Mouse (Mus musculus) neural tube, embryonic 12.5 days (tissue): ENCODE results near the gene Plekhm3. TPM values are rescaled to one million over a fixed set of nuclear protein-coding genes. Genes with fewer than 3 reads are reported as not detected.

Source experiments
- ATAC-seq: fragments of 200-750 bp; cut with Nextera tagmentation; 2 replicates; pipeline ENCODE4 v1.8.0; 2017; ENCODE audit warnings: low read depth, mild to moderate bottlenecking, moderate TSS enrichment, moderate library complexity; ENCODE audit not compliant: low FRiP score
- H3K27ac ChIP-seq: fragments of 300-500 bp; sonication (generic); 2 replicates; pipeline ENCODE4 v1.5.1; 2016
- H3K27me3 ChIP-seq: fragments of 300-500 bp; sonication (generic); replicated peaks from 2 replicates; pipeline ENCODE4 v1.6.1; 2016; ENCODE audit warnings: mild to moderate bottlenecking
- H3K36me3 ChIP-seq: fragments of 300-500 bp; sonication (generic); 2 replicates; pipeline ENCODE4 v1.6.1; 2016; ENCODE audit warnings: mild to moderate bottlenecking
- H3K4me1 ChIP-seq: fragments of 300-500 bp; sonication (generic); 2 replicates; pipeline ENCODE4 v1.6.1; 2016
- H3K4me2 ChIP-seq: fragments of 300-500 bp; sonication (generic); replicated peaks from 2 replicates; pipeline ENCODE4 v1.6.1; 2016; ENCODE audit warnings: mild to moderate bottlenecking
- H3K4me3 ChIP-seq: fragments of 300-500 bp; sonication (generic); 2 replicates; pipeline ENCODE4 v1.5.1; 2016
- H3K9ac ChIP-seq: fragments of 300-500 bp; sonication (generic); 2 replicates; pipeline ENCODE4 v1.6.1; 2016; ENCODE audit warnings: mild to moderate bottlenecking
- H3K9me3 ChIP-seq: fragments of 300-500 bp; sonication (generic); 2 replicates; pipeline ENCODE4 v1.6.1; 2016; ENCODE audit warnings: mild to moderate bottlenecking
- WGBS: fragments of 180-500 bp; shearing (Covaris S2); methylation state at CpG from one replicate; pipeline ENCODE4 v1.1.7; 2016; 5-methylcytosine and 5-hydroxymethylcytosine counted together
- polyA plus RNA-seq: library from polyadenylated mRNA; unstranded; fragments of >200 nt; fragmentation: Nextera tagmentation; extraction: Ambion mirVana; gene quantifications from 2 replicates; pipeline ENCODE4 v1.2.1, GENCODE M21; 2016

The Plekhm3 gene
- polyA plus RNA-seq, 1 experiment from 2014 or later, result 13.2 TPM

DNA sequence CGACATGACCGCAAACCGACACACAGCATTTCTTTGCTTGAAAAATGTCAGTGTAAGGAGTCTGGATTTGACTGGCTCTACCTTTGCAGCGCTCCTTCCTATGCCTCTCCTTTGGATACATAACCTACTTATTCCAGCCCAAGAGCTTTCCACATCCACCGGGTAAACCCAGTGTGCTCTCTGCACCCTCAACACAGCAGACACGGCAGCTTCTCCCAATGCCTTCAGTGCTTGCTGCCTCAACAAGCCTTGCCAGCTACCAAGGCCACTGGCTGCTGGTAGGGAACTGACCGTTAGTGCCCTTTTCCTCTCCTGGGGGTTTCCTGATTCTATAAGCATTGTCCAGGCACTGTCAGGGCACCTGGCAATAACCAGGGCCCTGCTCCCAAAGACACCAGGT, 62.8 kb downstream of the Plekhm3 start:
- Histone ChIP-seq H3K9ac (no peak overlapping the region), H3K36me3 (no peaks in the 10 kb centered on the region), H3K27me3 (no peaks in the 10 kb centered on the region), H3K27ac (no peak overlapping the region), H3K4me1 (no peaks in the 10 kb centered on the region), H3K4me2 (no peak overlapping the region), H3K9me3 (no peaks in the 10 kb centered on the region), H3K4me3 (no peak overlapping the region)
- WGBS, result 91% methylated on average over 7 of the region's 7 CpGs
- ATAC-seq, result no peak

DNA sequence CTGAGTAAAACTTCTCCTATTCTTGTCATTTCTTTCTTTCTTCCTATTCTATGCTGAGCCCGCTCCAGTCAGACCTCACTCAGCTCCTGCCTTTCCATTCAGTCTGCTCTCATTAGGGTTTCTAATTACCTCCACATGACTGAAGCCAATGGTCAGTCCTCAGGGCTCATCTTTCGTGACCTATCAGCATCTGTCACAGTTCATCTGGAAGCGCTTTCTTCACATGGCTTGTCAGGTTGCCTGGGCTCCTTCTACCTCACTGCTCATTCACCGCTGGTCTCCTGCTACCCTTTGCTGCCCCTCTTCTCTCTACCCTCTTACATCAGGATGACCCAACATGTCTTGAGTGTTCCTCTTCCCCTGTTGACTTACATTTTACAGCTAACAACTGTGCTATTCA, 65.3 kb downstream of the Plekhm3 start:
- 53% methylated on average over 4 of the region's 4 CpGs for whole genome bisulfite sequencing
- Histone ChIP-seq H3K36me3 (no peaks in the 10 kb centered on the region), H3K27ac (no peak overlapping the region), H3K4me1 (no peaks in the 10 kb centered on the region), H3K4me2 (no peak overlapping the region), H3K27me3 (no peaks in the 10 kb centered on the region), H3K9me3 (no peaks in the 10 kb centered on the region), H3K9ac (no peak overlapping the region), H3K4me3 (no peak overlapping the region)
- no peak for ATAC-seq

DNA sequence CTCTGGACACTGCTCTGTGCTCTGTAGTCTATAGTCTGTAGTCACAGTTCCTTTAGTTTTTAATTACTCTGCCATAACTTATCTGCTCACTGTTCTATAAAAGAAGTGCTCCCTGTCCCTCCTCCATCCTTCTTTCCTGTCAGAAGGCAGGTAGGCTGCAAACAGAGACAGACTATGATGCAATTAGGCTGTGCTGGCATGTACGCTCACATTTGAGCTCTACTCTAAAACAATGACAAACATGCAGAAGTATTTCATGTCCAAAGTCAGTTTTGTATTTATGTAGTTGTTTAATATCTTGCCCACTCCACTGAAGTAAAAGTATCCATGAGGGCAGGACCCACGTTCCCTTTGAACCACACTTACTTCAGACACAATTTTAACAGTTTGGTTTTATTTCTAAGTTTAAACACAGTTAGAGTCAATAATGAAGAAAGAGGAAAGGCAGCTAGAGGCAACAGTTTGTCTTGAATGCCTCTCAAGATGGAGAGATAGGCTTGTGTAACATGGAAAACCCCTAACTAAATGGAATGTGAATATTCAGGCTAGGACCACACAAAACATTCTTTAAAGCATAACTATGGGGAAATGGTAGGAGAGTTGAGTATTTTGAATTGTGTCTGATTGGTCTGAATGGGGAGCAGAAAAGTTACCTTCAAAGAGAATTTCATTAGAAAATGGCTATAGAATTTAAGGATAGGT, 69.0 kb downstream of the Plekhm3 start:
- no peak for ATAC-seq
- Histone ChIP-seq H3K27me3 (no peaks in the 10 kb centered on the region), H3K36me3 (no peaks in the 10 kb centered on the region), H3K9ac (no peak overlapping the region), H3K4me2 (no peak overlapping the region), H3K4me1 (no peaks in the 10 kb centered on the region), H3K9me3 (no peaks in the 10 kb centered on the region), H3K4me3 (no peak overlapping the region), H3K27ac (no peak overlapping the region)
- WGBS, result 96% methylated on average over 2 of the region's 2 CpGs

DNA sequence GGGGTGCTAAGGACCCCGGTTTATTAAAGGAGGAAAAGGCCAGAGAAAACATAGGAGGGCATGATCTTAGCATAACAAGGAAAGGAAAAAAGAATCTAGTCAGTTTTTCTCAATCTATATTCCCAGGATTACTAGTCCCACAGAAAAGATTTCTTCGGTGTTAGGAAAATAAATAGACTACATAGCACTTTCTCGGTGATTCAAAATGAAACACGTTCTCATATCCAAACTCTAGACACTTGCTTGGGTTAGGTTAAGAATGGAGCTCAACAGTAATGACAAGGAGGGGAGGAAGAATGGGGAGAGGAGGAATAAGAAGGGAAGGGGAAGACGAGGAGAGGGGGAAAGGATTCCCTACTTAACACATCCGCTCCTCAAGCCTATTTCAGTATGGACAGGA, 69.9 kb downstream of the Plekhm3 start:
- H3K27ac ChIP-seq, result no peak overlapping the region
- H3K4me2 ChIP-seq, result no peak overlapping the region
- H3K9ac ChIP-seq, result no peak overlapping the region
- H3K4me1 ChIP-seq, result no peaks in the 10 kb centered on the region
- no peak overlapping the region for H3K4me3 ChIP-seq
- H3K27me3 ChIP-seq, result no peaks in the 10 kb centered on the region
- no peaks in the 10 kb centered on the region for H3K36me3 ChIP-seq
- no peaks in the 10 kb centered on the region for H3K9me3 ChIP-seq
- no peak for ATAC-seq
- 89% methylated on average over 6 of the region's 6 CpGs for WGBS

DNA sequence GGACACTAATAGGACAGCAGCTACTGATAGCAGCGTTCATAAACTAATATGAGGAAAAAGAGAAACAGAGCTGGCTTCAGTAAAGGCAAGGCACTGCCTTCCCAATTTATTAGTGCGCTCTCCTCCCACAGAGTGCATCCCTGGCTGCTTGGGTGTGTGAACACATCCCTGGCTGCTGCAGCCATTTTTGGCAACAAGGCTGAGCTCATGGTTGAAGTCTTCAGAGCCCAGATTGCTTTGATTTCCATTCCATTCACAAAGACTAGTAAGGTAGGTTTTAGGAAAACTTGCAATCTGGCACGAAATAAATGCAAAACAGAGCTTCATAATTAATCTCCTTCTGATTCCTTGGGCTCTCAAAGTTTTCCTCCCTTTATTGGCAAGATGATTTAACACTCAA, 71.3 kb downstream of the Plekhm3 start:
- ATAC-seq, result no peak
- Histone ChIP-seq H3K36me3 (no peaks in the 10 kb centered on the region), H3K4me2 (no peak overlapping the region), H3K9ac (no peak overlapping the region), H3K27ac (no peak overlapping the region), H3K4me1 (no peaks in the 10 kb centered on the region), H3K9me3 (no peaks in the 10 kb centered on the region), H3K27me3 (no peaks in the 10 kb centered on the region), H3K4me3 (no peak overlapping the region)
- 71% methylated on average over 3 of the region's 3 CpGs for WGBS

DNA sequence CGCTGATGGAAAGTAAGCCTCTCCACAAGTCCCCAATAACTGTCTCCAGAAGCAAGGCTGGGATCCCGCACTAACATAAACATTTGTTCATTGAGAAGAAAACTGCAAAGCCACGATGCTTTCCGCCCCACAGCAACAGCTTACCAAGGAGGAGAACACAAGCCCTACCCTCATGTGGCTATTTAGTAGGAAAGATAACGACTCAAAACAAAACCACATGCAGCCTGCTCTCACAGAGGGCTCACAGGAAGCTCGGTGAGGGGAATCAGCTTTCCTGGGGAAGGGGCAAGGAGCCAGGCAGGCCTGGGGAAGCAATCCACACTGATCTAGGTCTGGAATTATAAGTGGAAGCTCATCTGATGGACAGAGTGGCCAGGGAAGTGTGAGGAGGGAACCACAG, 72.6 kb downstream of the Plekhm3 start:
- Histone ChIP-seq H3K4me1 (no peaks in the 10 kb centered on the region), H3K27me3 (no peaks in the 10 kb centered on the region), H3K36me3 (no peaks in the 10 kb centered on the region), H3K27ac (no peak overlapping the region), H3K4me3 (no peak overlapping the region), H3K9me3 (no peaks in the 10 kb centered on the region), H3K9ac (no peak overlapping the region), H3K4me2 (no peak overlapping the region)
- 57% methylated on average over 6 of the region's 6 CpGs for whole genome bisulfite sequencing
- ATAC-seq, result no peak

DNA sequence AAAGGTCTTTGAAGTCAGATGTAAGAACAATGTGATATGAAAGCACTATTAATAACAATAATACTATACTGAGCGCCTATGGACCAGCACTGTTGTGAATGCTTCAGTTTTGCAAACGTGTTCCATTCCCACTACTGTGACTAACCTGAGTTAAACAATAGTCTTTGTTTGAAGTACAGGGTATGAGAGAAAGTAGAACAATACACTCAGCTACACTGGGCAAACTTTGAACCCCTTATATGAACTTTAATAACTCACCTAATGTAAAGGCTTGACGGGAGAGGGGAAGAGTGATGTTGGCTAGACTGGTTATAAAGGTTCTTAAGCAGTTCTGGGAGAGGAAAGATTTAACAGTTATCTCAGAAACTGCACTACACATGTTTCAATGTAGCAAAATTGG, 76.0 kb downstream of the Plekhm3 start:
- Histone ChIP-seq H3K4me3 (no peak overlapping the region), H3K4me1 (no peaks in the 10 kb centered on the region), H3K9ac (no peak overlapping the region), H3K27me3 (no peaks in the 10 kb centered on the region), H3K4me2 (no peak overlapping the region), H3K36me3 (no peaks in the 10 kb centered on the region), H3K27ac (no peak overlapping the region), H3K9me3 (no peaks in the 10 kb centered on the region)
- WGBS, result 82% methylated on average over 3 of the region's 3 CpGs
- ATAC-seq, result no peak

DNA sequence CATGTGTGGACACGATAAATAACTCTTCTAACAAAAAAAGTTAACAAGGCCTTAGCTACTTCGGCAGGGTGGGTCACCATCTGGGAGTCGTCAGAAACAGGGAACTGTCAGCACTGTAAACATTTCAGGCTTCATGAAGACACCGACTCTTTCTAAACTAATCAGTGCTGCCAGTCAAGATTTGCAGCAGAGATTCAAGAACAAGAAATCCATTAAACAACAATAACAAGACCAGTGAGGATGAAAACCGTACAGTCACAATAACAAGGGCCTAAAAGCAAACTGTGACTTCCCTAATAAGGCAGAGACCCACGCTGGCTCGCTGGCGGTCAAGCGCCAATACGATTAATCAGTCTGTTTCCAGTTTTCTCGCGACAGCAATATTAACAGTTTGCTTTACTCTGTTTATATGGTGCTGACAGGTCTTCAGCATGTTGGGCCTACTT, 77.8 kb downstream of the Plekhm3 start:
- ATAC-seq, result no peak
- no peaks in the 10 kb centered on the region for H3K36me3 ChIP-seq
- no peak overlapping the region for H3K4me3 ChIP-seq
- no peaks in the 10 kb centered on the region for H3K9me3 ChIP-seq
- H3K4me1 ChIP-seq, result no peaks in the 10 kb centered on the region
- no peak overlapping the region for H3K4me2 ChIP-seq
- 73% methylated on average over 12 of the region's 12 CpGs for WGBS
- H3K27ac ChIP-seq, result no peak overlapping the region
- H3K27me3 ChIP-seq, result no peaks in the 10 kb centered on the region
- H3K9ac ChIP-seq, result no peak overlapping the region

DNA sequence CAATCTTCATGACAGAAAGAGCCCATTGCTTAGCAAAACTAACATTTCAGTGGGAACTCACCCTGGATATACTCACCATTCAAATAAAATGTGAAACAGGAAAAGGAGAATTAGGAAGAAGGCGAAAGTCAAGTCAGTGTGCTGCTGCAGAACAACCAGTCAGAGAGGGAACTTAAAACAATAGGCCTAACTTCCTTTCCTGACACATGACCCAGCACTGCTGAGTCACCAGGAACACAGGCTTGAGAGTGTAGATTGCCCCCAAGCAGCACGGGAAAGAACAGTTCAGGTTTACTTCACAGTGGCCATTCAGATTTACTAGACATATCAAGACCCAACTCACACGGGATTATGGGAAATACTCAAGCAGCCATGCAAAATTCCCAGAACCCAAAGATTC, 80.3 kb downstream of the Plekhm3 start:
- WGBS, result 73% methylated on average over 3 of the region's 3 CpGs
- no peak for ATAC-seq
- H3K27me3 ChIP-seq, result no peaks in the 10 kb centered on the region

DNA sequence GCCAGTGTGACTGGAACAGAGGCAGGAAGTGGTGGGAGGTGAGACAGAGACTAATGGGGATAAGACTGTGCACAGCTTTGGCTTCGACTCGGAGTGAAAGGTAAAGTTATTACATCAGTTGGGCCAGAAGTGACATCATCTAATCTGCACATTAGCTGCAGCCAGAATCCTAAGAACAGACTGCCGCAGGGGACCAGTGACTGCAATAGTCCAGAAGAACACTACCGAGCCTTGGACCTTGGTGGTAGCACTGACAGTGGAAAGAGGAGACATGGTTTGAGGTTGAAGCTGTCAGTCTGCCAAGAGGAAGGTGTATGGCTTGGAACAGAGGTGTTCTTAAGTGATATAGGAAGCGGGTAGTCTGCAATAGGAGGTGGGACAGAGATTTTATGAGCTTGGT, 80.9 kb downstream of the Plekhm3 start:
- Histone ChIP-seq H3K36me3 (no peaks in the 10 kb centered on the region), H3K27ac (no peak overlapping the region), H3K4me3 (no peak overlapping the region), H3K9me3 (no peaks in the 10 kb centered on the region), H3K9ac (no peak overlapping the region), H3K4me2 (no peak overlapping the region), H3K27me3 (no peaks in the 10 kb centered on the region), H3K4me1 (no peaks in the 10 kb centered on the region)
- WGBS, result 87% methylated on average over 5 of the region's 5 CpGs
- ATAC-seq, result no peak

More for the DNA sequence above, 80.3 kb downstream of the Plekhm3 start:
- Histone ChIP-seq H3K4me3 (no peak overlapping the region), H3K4me1 (no peaks in the 10 kb centered on the region), H3K4me2 (no peak overlapping the region), H3K9ac (no peak overlapping the region), H3K27ac (no peak overlapping the region), H3K9me3 (no peaks in the 10 kb centered on the region), H3K36me3 (no peaks in the 10 kb centered on the region)

DNA sequence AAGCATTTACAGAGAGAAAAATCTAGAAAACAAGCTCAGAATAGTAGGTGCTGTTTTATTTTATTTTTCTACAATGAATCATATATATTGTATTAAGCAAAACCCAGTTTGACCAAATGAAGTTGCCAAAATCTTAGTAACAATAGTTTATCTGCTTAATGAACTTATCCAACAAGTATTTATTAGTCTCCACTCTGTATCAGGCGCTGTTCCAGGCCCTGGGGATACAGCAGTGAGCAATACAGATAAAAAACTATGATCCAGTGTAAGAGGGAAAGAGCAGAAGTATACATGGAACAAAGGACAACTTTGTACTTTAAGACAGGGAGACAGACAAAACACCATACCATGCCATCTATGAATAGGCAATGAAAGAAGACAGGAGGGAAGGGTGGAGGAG, 81.5 kb downstream of the Plekhm3 start:
- Histone ChIP-seq H3K27me3 (no peaks in the 10 kb centered on the region), H3K4me2 (no peak overlapping the region), H3K9ac (no peak overlapping the region), H3K4me3 (no peak overlapping the region), H3K27ac (no peak overlapping the region), H3K36me3 (no peaks in the 10 kb centered on the region), H3K4me1 (no peaks in the 10 kb centered on the region), H3K9me3 (no peaks in the 10 kb centered on the region)
- ATAC-seq, result no peak
- 89% methylated on average over 1 of the region's 1 CpGs for WGBS

DNA sequence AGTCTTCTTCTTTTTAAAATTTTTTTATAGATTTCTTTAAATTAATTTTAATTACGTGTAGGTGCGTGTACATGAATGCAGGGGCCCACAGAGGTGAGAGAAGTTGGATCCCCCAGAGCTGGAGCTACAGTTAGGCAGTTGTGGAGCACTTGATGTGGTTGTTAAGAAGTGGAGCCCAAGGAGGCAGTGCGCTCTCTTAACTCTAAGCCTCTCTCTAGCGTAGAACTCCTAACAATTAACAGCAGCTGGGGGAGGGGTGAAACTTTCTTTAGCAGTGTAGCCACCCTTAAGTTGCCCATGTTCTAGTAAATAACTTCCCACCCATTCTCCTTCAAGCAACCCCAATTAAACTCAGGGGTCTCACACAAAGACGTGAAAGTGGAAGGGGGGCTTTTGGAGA, 84.7 kb downstream of the Plekhm3 start:
- H3K27me3 ChIP-seq, result no peaks in the 10 kb centered on the region
- no peak for ATAC-seq
- WGBS, result 70% methylated on average over 5 of the region's 5 CpGs
- H3K27ac ChIP-seq, result no peak overlapping the region
- no peak overlapping the region for H3K9ac ChIP-seq
- no peaks in the 10 kb centered on the region for H3K36me3 ChIP-seq
- H3K9me3 ChIP-seq, result no peaks in the 10 kb centered on the region
- no peak overlapping the region for H3K4me2 ChIP-seq
- no peaks in the 10 kb centered on the region for H3K4me1 ChIP-seq
- no peak overlapping the region for H3K4me3 ChIP-seq

DNA sequence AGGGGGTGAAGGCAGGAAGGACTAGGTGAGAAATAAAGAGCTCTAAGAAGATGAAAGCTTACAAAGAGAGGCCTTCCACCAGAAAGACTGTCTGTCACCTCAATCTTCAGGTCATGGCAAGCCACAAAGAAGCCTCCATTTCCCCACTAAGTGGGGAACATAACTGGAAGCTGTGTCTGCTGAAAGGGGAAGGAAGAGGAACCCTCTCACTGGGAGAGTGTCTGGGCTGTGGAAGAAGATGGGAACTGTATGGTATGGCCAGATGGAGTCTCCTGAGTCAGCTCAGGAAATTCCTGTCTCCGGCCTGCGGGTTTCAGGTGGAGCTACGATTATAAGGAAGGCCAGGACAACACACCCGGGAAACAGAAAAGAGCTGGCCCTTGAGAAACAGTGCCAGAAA, 88.9 kb downstream of the Plekhm3 start:
- Histone ChIP-seq H3K27me3 (no peaks in the 10 kb centered on the region), H3K9me3 (no peaks in the 10 kb centered on the region), H3K4me1 (no peaks in the 10 kb centered on the region), H3K27ac (no peak overlapping the region), H3K9ac (no peak overlapping the region), H3K36me3 (no peaks in the 10 kb centered on the region), H3K4me2 (no peak overlapping the region), H3K4me3 (no peak overlapping the region)
- 89% methylated on average over 4 of the region's 4 CpGs for WGBS
- ATAC-seq, result no peak
